Mouse (Mus musculus): ENCODE measurements around the gene Kcng4.

Kcng4 gene

GRCm38 (mm10) chr8:119641058-119641457, 5.6 kb upstream of the Kcng4 start:
- no peak for DNase-seq (ENCODE audit: extremely low spot score, low spot score)

GRCm38 (mm10) chr8:119639798-119640197, 4.3 kb upstream of the Kcng4 start:
- DNase-seq (ENCODE audit: extremely low spot score, low spot score) = no peak

GRCm38 (mm10) chr8:119638261-119638660, 2.8 kb upstream of the Kcng4 start:
- no peak for DNase-seq (ENCODE audit: extremely low spot score, low spot score)

- DNase-seq (ENCODE audit: extremely low spot score, low spot score) = no peak
Measured at GRCm38 (mm10) chr8:119637381-119637780, 1.9 kb upstream of the Kcng4 start.

GRCm38 (mm10) chr8:119636766-119637165, 1.3 kb upstream of the Kcng4 start:
- DNase-seq (ENCODE audit: extremely low spot score, low spot score) = no peak

- no peak for DNase-seq (ENCODE audit: extremely low spot score, low spot score)
Measured at GRCm38 (mm10) chr8:119635958-119636357, 478 bp upstream of the Kcng4 start.

- DNase-seq (ENCODE audit: extremely low spot score, low spot score) = no peak
Measured at GRCm38 (mm10) chr8:119634616-119635336, 704 bp downstream of the Kcng4 start.

GRCm38 (mm10) chr8:119632909-119633308, 2.6 kb downstream of the Kcng4 start:
- DNase-seq (ENCODE audit: extremely low spot score, low spot score) = no peak

GRCm38 (mm10) chr8:119632246-119632645, 3.2 kb downstream of the Kcng4 start:
- DNase-seq (ENCODE audit: extremely low spot score, low spot score) = no peak

GRCm38 (mm10) chr8:119630841-119631240, 4.6 kb downstream of the Kcng4 start:
- DNase-seq (ENCODE audit: extremely low spot score, low spot score) = no peak

- no peak for DNase-seq (ENCODE audit: extremely low spot score, low spot score)
Measured at GRCm38 (mm10) chr8:119627613-119628359, 7.7 kb downstream of the Kcng4 start.

- no peak for DNase-seq (ENCODE audit: extremely low spot score, low spot score)
Measured at GRCm38 (mm10) chr8:119627199-119627598, 8.3 kb downstream of the Kcng4 start.

- no peak for DNase-seq (ENCODE audit: extremely low spot score, low spot score)
Measured at GRCm38 (mm10) chr8:119625788-119626187, 9.7 kb downstream of the Kcng4 start.

GRCm38 (mm10) chr8:119624916-119625315, 10.6 kb downstream of the Kcng4 start:
- no peak for DNase-seq (ENCODE audit: extremely low spot score, low spot score)

GRCm38 (mm10) chr8:119623744-119624143, 11.7 kb downstream of the Kcng4 start:
- DNase-seq (ENCODE audit: extremely low spot score, low spot score) = no peak

GRCm38 (mm10) chr8:119623061-119623460, 12.4 kb downstream of the Kcng4 start:
- no peak for DNase-seq (ENCODE audit: extremely low spot score, low spot score)

- no peak for DNase-seq (ENCODE audit: extremely low spot score, low spot score)
Measured at GRCm38 (mm10) chr8:119622555-119622954, 12.9 kb downstream of the Kcng4 start.

- DNase-seq (ENCODE audit: extremely low spot score, low spot score) = no peak
Measured at GRCm38 (mm10) chr8:119620848-119621465, 14.5 kb downstream of the Kcng4 start.

GRCm38 (mm10) chr8:119620116-119620840, 15.2 kb downstream of the Kcng4 start:
- DNase-seq (ENCODE audit: extremely low spot score, low spot score) = no peak

- DNase-seq (ENCODE audit: extremely low spot score, low spot score) = no peak
Measured at GRCm38 (mm10) chr8:119618887-119619286, 16.6 kb downstream of the Kcng4 start.

- no peak for DNase-seq (ENCODE audit: extremely low spot score, low spot score)
Measured at GRCm38 (mm10) chr8:119617586-119617985, 17.9 kb downstream of the Kcng4 start.

- no peak for DNase-seq (ENCODE audit: extremely low spot score, low spot score)
Measured at GRCm38 (mm10) chr8:119616811-119617210, 18.7 kb downstream of the Kcng4 start.

Data from neural tube, embryonic 10.5 days (tissue).